Mouse (Mus musculus) MEL (cell line): ENCODE data around the gene Tbl1x. TPM values are rescaled to one million over a fixed set of nuclear protein-coding genes. Genes with fewer than 3 reads are reported as not detected.

Experiments used
- DNase-seq: peaks from one replicate; pipeline ENCODE4 v3.0.0; 2011; ENCODE audit warnings: low read depth, low spot score
- H3K27ac ChIP-seq: 2 replicates; pipeline ENCODE4 v1.5.1; 2012; ENCODE audit warnings: low read depth, mild to moderate bottlenecking, control low read depth, low read length, moderate library complexity; ENCODE audit not compliant: control insufficient read depth
- H3K27me3 ChIP-seq, 2 experiments: fragments of 150-350 bp in 1 of 2; sonication (generic) in 1 of 2; 2 replicates each; pipeline ENCODE4 v1.6.1; 2012; ENCODE audit warnings: low read length in 2 of 2, mild to moderate bottlenecking in 2 of 2, improper control_type of control experiment in 1 of 2, moderate library complexity in 1 of 2; ENCODE audit not compliant: insufficient read depth in 2 of 2, control insufficient read depth in 1 of 2
- H3K36me3 ChIP-seq, 2 experiments: 2 replicates each; pipeline ENCODE4 v1.6.1; 2012 to 2014; ENCODE audit warnings: low read length in 2 of 2, improper control_type of control experiment in 1 of 2, inconsistent platforms in 1 of 2, mild to moderate bottlenecking in 1 of 2; ENCODE audit not compliant: insufficient read depth in 2 of 2, control insufficient read depth in 1 of 2
- H3K4me1 ChIP-seq, 2 experiments: fragments of 150-350 bp in 1 of 2; sonication (generic) in 1 of 2; 2 replicates each; pipeline ENCODE4 v1.6.1; 2012; ENCODE audit warnings: low read length in 2 of 2, improper control_type of control experiment in 1 of 2, mild to moderate bottlenecking in 1 of 2; ENCODE audit not compliant: insufficient read depth in 2 of 2, control insufficient read depth in 1 of 2
- H3K4me3 ChIP-seq, 2 experiments: fragments of 150-350 bp in 1 of 2; sonication (generic) in 1 of 2; 2 replicates each; pipeline ENCODE4 v1.5.1; 2012; ENCODE audit warnings: low read depth in 2 of 2, low read length in 2 of 2, mild to moderate bottlenecking in 2 of 2, moderate library complexity in 2 of 2, control low read depth in 1 of 2, improper control_type of control experiment in 1 of 2; ENCODE audit not compliant: control insufficient read depth in 1 of 2, insufficient read depth in 1 of 2
- H3K79me2 ChIP-seq: 2 replicates; pipeline ENCODE4 v1.6.1; 2012; ENCODE audit warnings: mild to moderate bottlenecking, low read length, moderate library complexity; ENCODE audit not compliant: control insufficient read depth, poor library complexity, insufficient read depth
- H3K9ac ChIP-seq: 2 replicates; pipeline ENCODE4 v1.6.1; 2012; ENCODE audit warnings: low read depth, mild to moderate bottlenecking, control low read depth, low read length, moderate library complexity; ENCODE audit not compliant: control insufficient read depth, poor library complexity, severe bottlenecking
- H3K9me3 ChIP-seq: fragments of 150-350 bp; sonication (generic); replicated peaks from 2 replicates; pipeline ENCODE4 v1.6.1; 2012; ENCODE audit warnings: mild to moderate bottlenecking, low read length, improper control_type of control experiment, moderate library complexity; ENCODE audit not compliant: insufficient read depth
- CHD1 ChIP-seq: IDR thresholded peaks from 2 replicates; pipeline ENCODE4 v1.6.1; 2012; ENCODE audit warnings: low read depth, mild to moderate bottlenecking, inconsistent platforms, low read length, improper control_type of control experiment
- CHD2 ChIP-seq: IDR thresholded peaks from 2 replicates; pipeline ENCODE4 v1.6.1; 2011; ENCODE audit warnings: low read length, improper control_type of control experiment
- E2F4 ChIP-seq: IDR thresholded peaks from 2 replicates; pipeline ENCODE4 v1.6.1; 2011; ENCODE audit warnings: low read depth, low read length, improper control_type of control experiment, borderline replicate concordance
- ELF1 ChIP-seq: IDR thresholded peaks from 2 replicates; pipeline ENCODE4 v1.6.1; 2014; ENCODE audit warnings: low read depth, mild to moderate bottlenecking, inconsistent platforms, low read length, improper control_type of control experiment, moderate library complexity
- EP300 ChIP-seq, 2 experiments: IDR thresholded peaks; 2 replicates each; pipeline ENCODE4 v1.6.1; 2011; ENCODE audit warnings: improper control_type of control experiment in 2 of 2, low read length in 2 of 2, low read depth in 1 of 2, mild to moderate bottlenecking in 1 of 2
- ETS1 ChIP-seq: IDR thresholded peaks from 2 replicates; pipeline ENCODE4 v1.6.1; 2012; ENCODE audit warnings: low read depth, mild to moderate bottlenecking, inconsistent platforms, low read length, improper control_type of control experiment, moderate library complexity
- GABPA ChIP-seq: IDR thresholded peaks from 2 replicates; pipeline ENCODE4 v1.6.1; 2012; ENCODE audit warnings: low read depth, mild to moderate bottlenecking, inconsistent platforms, low read length, improper control_type of control experiment, moderate library complexity
- GATA1 ChIP-seq: IDR thresholded peaks from 2 replicates; pipeline ENCODE4 v1.6.1; 2011; ENCODE audit warnings: low read depth, low read length, improper control_type of control experiment
- HCFC1 ChIP-seq: IDR thresholded peaks from 2 replicates; pipeline ENCODE4 v1.6.1; 2012; ENCODE audit warnings: low read depth, mild to moderate bottlenecking, inconsistent platforms, low read length, improper control_type of control experiment, moderate library complexity
- KAT2A ChIP-seq: conservative IDR thresholded peaks from 2 replicates; pipeline ENCODE4 v1.6.1; 2012; ENCODE audit warnings: low read depth, low read length, improper control_type of control experiment, inconsistent platforms
- MAFK ChIP-seq: IDR thresholded peaks from 2 replicates; pipeline ENCODE4 v1.6.1; 2011; ENCODE audit warnings: low read depth, mild to moderate bottlenecking, low read length, improper control_type of control experiment, borderline replicate concordance
- MAZ ChIP-seq: IDR thresholded peaks from 2 replicates; pipeline ENCODE4 v1.6.1; 2012; ENCODE audit warnings: low read depth, mild to moderate bottlenecking, inconsistent platforms, low read length, improper control_type of control experiment
- MXI1 ChIP-seq: IDR thresholded peaks from 2 replicates; pipeline ENCODE4 v1.6.1; 2011; ENCODE audit warnings: mild to moderate bottlenecking, low read depth, low read length, improper control_type of control experiment
- MYB ChIP-seq: IDR thresholded peaks from 2 replicates; pipeline ENCODE4 v1.6.1; 2011; ENCODE audit warnings: mild to moderate bottlenecking, low read depth, low read length, improper control_type of control experiment
- MYC ChIP-seq: IDR thresholded peaks from 2 replicates; pipeline ENCODE4 v1.6.1; 2011; ENCODE audit warnings: low read depth, mild to moderate bottlenecking, low read length, improper control_type of control experiment, moderate library complexity
- NRF1 ChIP-seq: IDR thresholded peaks from 2 replicates; pipeline ENCODE4 v1.6.1; 2014; ENCODE audit warnings: low read depth, mild to moderate bottlenecking, inconsistent platforms, low read length, improper control_type of control experiment, moderate library complexity; ENCODE audit not compliant: poor library complexity, insufficient read depth, severe bottlenecking
- POLR2AphosphoS2 ChIP-seq: IDR thresholded peaks from 2 replicates; pipeline ENCODE4 v1.6.1; 2011; ENCODE audit warnings: low read length, improper control_type of control experiment
- POLR2AphosphoS5 ChIP-seq: IDR thresholded peaks from 2 replicates; pipeline ENCODE4 v1.6.1; 2012; ENCODE audit warnings: low read depth, borderline replicate concordance, mild to moderate bottlenecking, inconsistent platforms, low read length, moderate library complexity, mixed read lengths
- RAD21 ChIP-seq: IDR thresholded peaks from 2 replicates; pipeline ENCODE4 v1.6.1; 2011; ENCODE audit warnings: mild to moderate bottlenecking, low read depth, low read length, improper control_type of control experiment
- SIN3A ChIP-seq: IDR thresholded peaks from 2 replicates; pipeline ENCODE4 v1.6.1; 2012; ENCODE audit warnings: low read length, improper control_type of control experiment, inconsistent platforms
- SMC3 ChIP-seq: IDR thresholded peaks from 2 replicates; pipeline ENCODE4 v1.6.1; 2011; ENCODE audit warnings: low read depth, low read length, improper control_type of control experiment
- TAL1 ChIP-seq: IDR thresholded peaks from 2 replicates; pipeline ENCODE4 v1.6.1; 2012; ENCODE audit warnings: mild to moderate bottlenecking, inconsistent platforms, low read length, moderate library complexity, mixed read lengths
- TBP ChIP-seq: IDR thresholded peaks from 2 replicates; pipeline ENCODE4 v1.8.0; 2011; ENCODE audit warnings: low read depth, low read length, improper control_type of control experiment
- USF1 ChIP-seq: IDR thresholded peaks from 2 replicates; pipeline ENCODE4 v1.6.1; 2014; ENCODE audit warnings: low read depth, mild to moderate bottlenecking, inconsistent platforms, low read length, improper control_type of control experiment, moderate library complexity
- USF2 ChIP-seq, 2 experiments: IDR thresholded peaks; 2 replicates each; pipeline ENCODE4 v1.6.1; 2011 to 2012; ENCODE audit warnings: improper control_type of control experiment in 2 of 2, low read length in 2 of 2, borderline replicate concordance in 1 of 2, inconsistent platforms in 1 of 2, low read depth in 1 of 2, mild to moderate bottlenecking in 1 of 2; ENCODE audit not compliant: insufficient read depth in 1 of 2
- ZC3H11A ChIP-seq: IDR thresholded peaks from 2 replicates; pipeline ENCODE4 v1.6.1; 2012; ENCODE audit warnings: low read depth, mild to moderate bottlenecking, inconsistent platforms, low read length, improper control_type of control experiment
- ZKSCAN1 ChIP-seq: IDR thresholded peaks from 2 replicates; pipeline ENCODE4 v1.6.1; 2012; ENCODE audit warnings: low read depth, mild to moderate bottlenecking, inconsistent platforms, low read length, improper control_type of control experiment, moderate library complexity
- ZMIZ1 ChIP-seq: IDR thresholded peaks from 2 replicates; pipeline ENCODE4 v1.6.1; 2012; ENCODE audit warnings: low read depth, mild to moderate bottlenecking, inconsistent platforms, low read length, improper control_type of control experiment, moderate library complexity
- ZNF384 ChIP-seq: IDR thresholded peaks from 2 replicates; pipeline ENCODE4 v1.6.1; 2012; ENCODE audit warnings: low read depth, mild to moderate bottlenecking, inconsistent platforms, low read length, improper control_type of control experiment
- polyA plus RNA-seq, 2 experiments: library from polyadenylated mRNA; stranded (reverse) in 1 of 2; unstranded in 1 of 2; fragments of >175 nt in 1 of 2; fragments of >200 nt in 1 of 2; gene quantifications; 2 replicates each; pipeline versions ENCODE4 v1.2.1 to v1.2.4; 2012; ENCODE audit warnings: low replicate concordance in 2 of 2, low read depth in 1 of 2; ENCODE audit not compliant: insufficient read length in 2 of 2, insufficient read depth in 1 of 2, missing spikeins in 1 of 2
- total RNA-seq: library from RNA; depleted of rRNA; stranded (reverse); fragments of 300-350 nt; gene quantifications from 2 replicates; pipeline ENCODE4 v1.2.3, GENCODE M21; 2012

The Tbl1x gene
- total and polyA plus RNA-seq, 3 experiments, result 17.1 to 42.5 (median 27.6) TPM

DNA sequence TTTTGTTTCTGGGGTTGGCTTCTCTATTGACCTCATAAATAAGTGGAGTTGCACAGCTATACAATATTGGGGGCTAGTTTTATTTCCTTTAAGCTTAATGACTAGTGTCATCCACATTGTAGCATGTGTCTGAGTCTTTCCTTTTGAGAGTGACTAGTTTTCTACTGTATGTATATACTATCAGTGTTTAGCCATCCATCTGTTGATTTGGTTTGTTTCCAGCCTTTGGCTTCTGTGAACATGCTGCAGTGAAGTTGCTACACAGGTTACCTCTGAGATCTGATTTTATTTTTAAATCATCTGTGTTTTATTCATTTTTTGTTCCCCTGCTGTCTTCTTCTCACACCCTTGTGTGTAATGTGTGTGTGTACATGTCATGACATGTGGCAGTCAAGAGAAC lies 40.5 kb downstream of the Tbl1x start:
- H3K27me3 ChIP-seq, result no peaks in the 10 kb centered on the region
- no peaks in the 10 kb centered on the region; a peak in 1 of 4 replicates for H3K4me1 ChIP-seq
- H3K4me3 ChIP-seq, result no peak overlapping the region
- TF ChIP-seq SIN3A, result no peak
- TF ChIP-seq ZNF384, result no peak
- TF ChIP-seq TAL1, result no peak
- TF ChIP-seq NRF1, result no peak
- no peak for TF ChIP-seq MAZ
- no peak for TF ChIP-seq MXI1
- no peak for TF ChIP-seq SMC3
- no peak for TF ChIP-seq MYB
- no peak for TF ChIP-seq GATA1
- TF ChIP-seq RAD21, result no peak
- no peak for TF ChIP-seq USF2 (IDR thresholded peaks at IDR 0.05; ENCODE audit: borderline replicate concordance in 1 of 2, insufficient read depth in 1 of 2, low read depth in 1 of 2, low read length in 2 of 2)
- TF ChIP-seq E2F4, result no peak
- TF ChIP-seq ZMIZ1, result no peak
- TF ChIP-seq ZKSCAN1, result no peak
- TF ChIP-seq HCFC1, result no peak
- TF ChIP-seq ELF1, result no peak
- no peak for TF ChIP-seq USF1
- no peak for TF ChIP-seq CHD2
- TF ChIP-seq POLR2AphosphoS5, result no peak
- DNase-seq, result no peak
- no peaks in the 10 kb centered on the region for H3K9me3 ChIP-seq
- no peak overlapping the region for H3K27ac ChIP-seq
- peaks cover 15% of the 10 kb centered on the region for H3K79me2 ChIP-seq
- no peak overlapping the region for H3K9ac ChIP-seq
- H3K36me3 ChIP-seq, result no peaks in the 10 kb centered on the region

DNA sequence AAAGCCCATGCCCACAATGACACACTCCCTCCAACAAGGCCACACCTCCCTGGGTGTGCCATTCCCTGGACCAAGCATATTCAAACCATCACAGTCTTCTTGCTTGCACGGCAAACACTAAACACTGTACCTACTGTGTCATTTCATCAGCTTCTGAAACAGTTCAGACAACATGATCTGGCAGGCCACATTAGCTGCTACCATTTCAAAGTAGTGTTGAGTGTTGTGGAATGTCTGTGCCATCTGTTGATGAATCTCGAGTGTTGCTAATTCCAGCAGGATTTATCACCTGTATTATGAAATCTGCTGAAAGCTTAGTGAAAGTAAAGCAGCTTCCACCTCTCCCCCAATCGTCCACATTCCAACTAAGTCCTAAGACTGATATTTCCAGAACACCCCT lies 41.3 kb downstream of the Tbl1x start:
- Histone ChIP-seq H3K79me2 (peaks cover 10% of the 10 kb centered on the region), H3K36me3 (no peaks in the 10 kb centered on the region), H3K27ac (no peak overlapping the region), H3K9me3 (no peaks in the 10 kb centered on the region), H3K27me3 (no peaks in the 10 kb centered on the region), H3K4me1 (no peaks in the 10 kb centered on the region), H3K4me3 (no peak overlapping the region), H3K9ac (no peak overlapping the region)
- no peak for TF ChIP-seq TBP
- no peak for TF ChIP-seq USF2 (IDR thresholded peaks at IDR 0.05; ENCODE audit: borderline replicate concordance in 1 of 2, insufficient read depth in 1 of 2, low read depth in 1 of 2, low read length in 2 of 2)
- no peak for TF ChIP-seq KAT2A
- no peak for TF ChIP-seq MYC
- TF ChIP-seq CHD2, result no peak
- no peak for TF ChIP-seq NRF1
- no peak for TF ChIP-seq ZC3H11A
- no peak for TF ChIP-seq POLR2AphosphoS2
- no peak for TF ChIP-seq EP300 (IDR thresholded peaks at IDR 0.05; ENCODE audit: low read depth in 1 of 2, low read length in 2 of 2)
- TF ChIP-seq HCFC1, result no peak
- TF ChIP-seq E2F4, result no peak
- TF ChIP-seq ETS1, result no peak
- TF ChIP-seq CHD1, result no peak
- no peak for TF ChIP-seq ELF1
- TF ChIP-seq MXI1, result no peak
- no peak for TF ChIP-seq GABPA
- no peak for TF ChIP-seq ZMIZ1
- no peak for TF ChIP-seq MAFK
- no peak for DNase-seq
